Mouse (Mus musculus) kidney, embryonic 14.5 days (tissue): Measurements from ENCODE around the gene Mtmr1. TPM values are rescaled to one million over a fixed set of nuclear protein-coding genes. Genes with fewer than 3 reads are reported as not detected.
"Not testable (repeated sequence)": the region's sequence is repeated elsewhere in the genome, so short reads cannot be mapped to it uniquely, and the experiment has no call there.

Source experiments
- ATAC-seq: fragments of 200-750 bp; cut with Nextera tagmentation; 2 replicates; pipeline ENCODE4 v1.8.0; 2017; ENCODE audit warnings: moderate number of reproducible peaks, mild to moderate bottlenecking, moderate TSS enrichment, moderate library complexity; ENCODE audit not compliant: low FRiP score, low TSS enrichment
- H3K27ac ChIP-seq: fragments of 300-500 bp; sonication (generic); 2 replicates; pipeline ENCODE4 v1.5.1; 2014; ENCODE audit warnings: low read depth, mild to moderate bottlenecking, low read length, moderate library complexity, mixed read lengths
- H3K27me3 ChIP-seq: fragments of 300-500 bp; sonication (generic); 2 replicates; pipeline ENCODE4 v1.6.1; 2014; ENCODE audit warnings: mild to moderate bottlenecking, low read length; ENCODE audit not compliant: control insufficient read depth, insufficient read depth
- H3K36me3 ChIP-seq: fragments of 300-500 bp; sonication (generic); 2 replicates; pipeline ENCODE4 v1.6.1; 2014; ENCODE audit warnings: low read length, mixed read lengths; ENCODE audit not compliant: control insufficient read depth, insufficient read depth
- H3K4me1 ChIP-seq: fragments of 300-500 bp; sonication (generic); 2 replicates; pipeline ENCODE4 v1.6.1; 2014; ENCODE audit warnings: low read length, mixed read lengths; ENCODE audit not compliant: control insufficient read depth, insufficient read depth
- H3K4me2 ChIP-seq: fragments of 300-500 bp; sonication (generic); replicated peaks from 2 replicates; pipeline ENCODE4 v1.6.1; 2014; ENCODE audit warnings: low read depth, mild to moderate bottlenecking, low read length
- H3K4me3 ChIP-seq: fragments of 300-500 bp; sonication (generic); 2 replicates; pipeline ENCODE4 v1.5.1; 2014; ENCODE audit warnings: mild to moderate bottlenecking, low read length
- H3K9ac ChIP-seq: fragments of 300-500 bp; sonication (generic); 2 replicates; pipeline ENCODE4 v1.6.1; 2014; ENCODE audit warnings: low read depth, mild to moderate bottlenecking, low read length, moderate library complexity
- H3K9me3 ChIP-seq: fragments of 300-500 bp; sonication (generic); 2 replicates; pipeline ENCODE4 v1.6.1; 2016; ENCODE audit warnings: low read length; ENCODE audit not compliant: control insufficient read depth
- WGBS: fragments of 180-500 bp; shearing (Covaris S2); extraction: QIAGEN DNeasy Blood & Tissue Kit; methylation state at CpG from one replicate; pipeline ENCODE4 v1.1.7; 2014; 5-methylcytosine and 5-hydroxymethylcytosine counted together
- polyA plus RNA-seq: library from polyadenylated mRNA; unstranded; fragments of >200 nt; fragmentation: Nextera tagmentation; extraction: Ambion mirVana; gene quantifications from 2 replicates; pipeline ENCODE4 v1.2.1, GENCODE M21; 2014

The Mtmr1 gene
- 5.9 and 11.4 TPM in 2 replicates for polyA plus RNA-seq

- Histone ChIP-seq H3K4me1 (no peaks in the 10 kb centered on the region), H3K27ac (no peak within 1 kb of the TSS), H3K4me3 (peak within 1 kb of the TSS; percentile 54), H3K9ac (peak within 1 kb of the TSS; percentile 66), H3K9me3 (no peaks in the 10 kb centered on the region), H3K36me3 (no peaks in the 10 kb centered on the region), H3K4me2 (peak within 1 kb of the TSS; percentile 60), H3K27me3 (no peaks in the 10 kb centered on the region)
- 34% methylated on average over 41 of the region's 47 CpGs for WGBS
- ATAC-seq = peak; percentile 96
Measured at GRCm38 (mm10) chrX:71364554-71364991, at the start of gene Mtmr1. Gene Mtmr1, plus strand, starts transcription at chrX:71364760.

GRCm38 (mm10) chrX:71352033-71352432, 12.5 kb upstream of the Mtmr1 start:
- 69% methylated on average over 1 of the region's 1 CpGs for WGBS
- H3K27ac ChIP-seq = no peak overlapping the region
- no peaks in the 10 kb centered on the region for H3K9me3 ChIP-seq
- H3K4me1 ChIP-seq = no peaks in the 10 kb centered on the region
- ATAC-seq = no peak
- H3K36me3 ChIP-seq = no peaks in the 10 kb centered on the region
- no peak overlapping the region for H3K9ac ChIP-seq
- H3K4me3 ChIP-seq = no peak overlapping the region
- no peak overlapping the region for H3K4me2 ChIP-seq
- H3K27me3 ChIP-seq = no peaks in the 10 kb centered on the region

GRCm38 (mm10) chrX:71355331-71355730, 9.2 kb upstream of the Mtmr1 start:
- Histone ChIP-seq H3K4me1 (no peaks in the 10 kb centered on the region), H3K27me3 (no peaks in the 10 kb centered on the region), H3K4me3 (no peak overlapping the region), H3K27ac (no peak overlapping the region), H3K9me3 (no peaks in the 10 kb centered on the region), H3K9ac (no peak overlapping the region), H3K4me2 (no peak overlapping the region), H3K36me3 (no peaks in the 10 kb centered on the region)
- WGBS = 47% methylated on average over 1 of the region's 1 CpGs
- no peak for ATAC-seq

GRCm38 (mm10) chrX:71361793-71362192, 2.8 kb upstream of the Mtmr1 start:
- not testable (repeated sequence) for H3K9me3 ChIP-seq, H3K9ac ChIP-seq, H3K4me1 ChIP-seq, H3K36me3 ChIP-seq, ATAC-seq, H3K4me2 ChIP-seq, H3K4me3 ChIP-seq, H3K27me3 ChIP-seq, H3K27ac ChIP-seq
- WGBS = 86% methylated on average over 10 of the region's 10 CpGs

GRCm38 (mm10) chrX:71364062-71364461, 498 bp upstream of the Mtmr1 start:
- WGBS = 77% methylated on average over 5 of the region's 5 CpGs
- H3K9ac ChIP-seq = 0 out of 2 replicates have a peak overlapping the region, but pooled peaks have one; percentile 66

GRCm38 (mm10) chrX:71365011-71365410, 451 bp downstream of the Mtmr1 start:
- H3K4me3 ChIP-seq = peak overlapping the region; percentile 54
- no peak overlapping the region for H3K27ac ChIP-seq
- peak overlapping the region; percentile 60 for H3K4me2 ChIP-seq
- H3K4me1 ChIP-seq = no peaks in the 10 kb centered on the region
- no peaks in the 10 kb centered on the region for H3K36me3 ChIP-seq
- H3K9me3 ChIP-seq = no peaks in the 10 kb centered on the region
- H3K27me3 ChIP-seq = no peaks in the 10 kb centered on the region
- WGBS = 23% methylated on average over 12 of the region's 20 CpGs
- peak; percentile 78 for ATAC-seq
- H3K9ac ChIP-seq = peak overlapping the region; percentile 66

More at GRCm38 (mm10) chrX:71364062-71364461, 498 bp upstream of the Mtmr1 start:
- Histone ChIP-seq H3K4me3 (peak overlapping the region; percentile 54), H3K27me3 (no peaks in the 10 kb centered on the region), H3K9me3 (no peaks in the 10 kb centered on the region), H3K4me1 (no peaks in the 10 kb centered on the region), H3K27ac (no peak overlapping the region), H3K36me3 (no peaks in the 10 kb centered on the region), H3K4me2 (peak overlapping the region; percentile 60)
- ATAC-seq = no peak

GRCm38 (mm10) chrX:71365510-71365909, 950 bp downstream of the Mtmr1 start:
- Histone ChIP-seq H3K4me2 (peak overlapping the region; percentile 60), H3K4me1 (no peaks in the 10 kb centered on the region), H3K4me3 (peak overlapping the region; percentile 54), H3K9me3 (no peaks in the 10 kb centered on the region), H3K27ac (no peak overlapping the region), H3K36me3 (no peaks in the 10 kb centered on the region), H3K27me3 (no peaks in the 10 kb centered on the region), H3K9ac (peak overlapping the region; percentile 66; the same call in 1 of the 2 replicates)
- ATAC-seq = no peak
- WGBS = 69% methylated on average over 3 of the region's 3 CpGs

GRCm38 (mm10) chrX:71366973-71367372, 2.4 kb downstream of the Mtmr1 start:
- ATAC-seq = no peak
- no peak overlapping the region for H3K9ac ChIP-seq
- H3K36me3 ChIP-seq = no peaks in the 10 kb centered on the region
- H3K4me1 ChIP-seq = no peaks in the 10 kb centered on the region
- no peak overlapping the region for H3K4me2 ChIP-seq
- H3K27ac ChIP-seq = no peak overlapping the region
- no peaks in the 10 kb centered on the region for H3K9me3 ChIP-seq
- H3K27me3 ChIP-seq = no peaks in the 10 kb centered on the region
- no peak overlapping the region for H3K4me3 ChIP-seq

GRCm38 (mm10) chrX:71376781-71377180, 12.2 kb downstream of the Mtmr1 start:
- H3K36me3 ChIP-seq = no peaks in the 10 kb centered on the region
- H3K27ac ChIP-seq = no peak overlapping the region
- H3K4me1 ChIP-seq = no peaks in the 10 kb centered on the region
- no peak for ATAC-seq
- H3K27me3 ChIP-seq = no peaks in the 10 kb centered on the region
- no peak overlapping the region for H3K4me2 ChIP-seq
- no peaks in the 10 kb centered on the region for H3K9me3 ChIP-seq
- 81% methylated on average over 1 of the region's 1 CpGs for WGBS
- H3K9ac ChIP-seq = no peak overlapping the region
- no peak overlapping the region for H3K4me3 ChIP-seq
